Mouse (Mus musculus): ENCODE results near the gene Rere. TPM values are rescaled to one million over a fixed set of nuclear protein-coding genes. Genes with fewer than 3 reads are reported as not detected.
"Not testable (repeated sequence)": the region's sequence is repeated elsewhere in the genome, so short reads cannot be mapped to it uniquely, and the experiment has no call there.

Gene Rere
- total RNA-seq, 2 experiments from 2014 or later = 13.8 to 49.5 TPM

DNA sequence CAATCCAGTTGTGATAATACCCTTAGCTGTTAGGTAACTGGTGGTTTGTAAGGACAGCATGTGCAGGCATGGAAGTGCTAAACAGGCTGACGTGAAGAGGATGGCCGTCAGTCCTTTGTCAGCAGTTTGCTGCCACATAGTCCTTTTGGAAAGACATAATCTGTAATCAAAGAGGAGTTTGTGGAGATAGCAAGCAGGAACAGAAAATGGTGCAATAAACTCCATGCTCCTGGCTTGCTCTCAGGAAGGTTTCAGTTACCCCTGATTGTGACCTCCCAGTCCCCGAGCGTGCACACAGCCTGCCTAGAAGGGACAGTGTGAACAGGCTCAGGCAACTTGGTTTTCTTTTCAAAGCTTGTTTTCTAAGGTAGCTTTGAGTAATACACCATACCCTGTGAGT, 175.9 kb downstream of the Rere start:
- no peak for ATAC-seq (replicated peaks; ENCODE audit: poor library complexity)

- no peak for ATAC-seq (replicated peaks; ENCODE audit: poor library complexity)
These were observed 176.3 kb downstream of the Rere start for GRCm38 (mm10) chr4:150457771-150458170.

DNA sequence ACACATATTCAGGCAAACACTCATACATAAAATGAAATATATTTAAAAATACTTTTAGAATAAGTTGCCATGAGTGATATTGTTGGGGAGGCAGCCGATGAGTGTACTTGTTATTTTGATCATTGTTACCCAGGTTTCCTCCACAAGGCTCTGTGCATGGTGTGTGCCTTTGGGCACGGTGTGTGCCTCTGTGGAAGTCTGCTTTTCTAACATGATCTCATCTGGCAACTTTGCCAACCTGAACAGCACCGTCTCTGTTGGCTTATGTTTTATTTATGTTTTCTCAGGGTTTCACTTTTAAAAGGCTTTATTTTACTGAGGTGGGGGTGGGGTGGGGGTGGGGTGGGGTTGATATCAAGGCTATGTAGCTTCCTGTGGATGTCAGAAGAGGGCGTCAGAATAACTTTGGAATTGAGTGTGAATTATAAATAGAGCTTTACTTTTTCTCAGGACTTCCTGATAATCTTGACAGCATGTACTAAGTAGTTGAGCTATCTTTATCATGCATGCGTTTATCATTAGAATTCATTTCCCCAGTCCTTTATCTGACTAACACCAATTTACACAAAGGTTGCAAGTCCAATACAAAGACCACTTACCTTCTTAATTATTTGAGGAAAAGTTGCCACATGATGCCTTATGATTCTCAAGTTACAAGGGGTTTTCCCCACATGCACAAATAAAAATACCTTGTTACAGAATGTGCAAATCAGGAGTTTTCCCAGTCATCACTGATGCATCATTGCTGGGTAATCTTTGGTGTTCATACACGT, 177.8 kb downstream of the Rere start:
- ATAC-seq (replicated peaks; ENCODE audit: poor library complexity) = peak; percentile 16; the same call in 1 of the 2 replicates

DNA sequence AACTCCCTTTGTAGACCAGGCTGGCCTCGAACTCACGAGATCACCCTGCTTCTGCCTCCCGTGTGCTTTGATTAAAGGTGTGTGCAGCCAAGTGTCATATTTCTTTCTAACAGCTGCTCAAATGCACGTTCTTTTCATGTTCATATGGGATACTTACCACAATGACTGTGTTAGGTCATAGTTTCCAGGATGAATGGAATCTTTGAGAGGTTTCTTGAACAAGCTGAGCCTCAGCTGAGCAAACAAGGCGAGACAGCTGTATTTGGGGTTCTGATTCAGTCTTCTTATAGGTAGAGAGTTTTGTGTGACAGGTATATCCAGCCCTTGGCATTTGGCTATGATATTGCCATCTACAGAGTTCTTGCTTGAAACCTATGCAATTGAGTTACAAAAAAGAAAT, 179.0 kb downstream of the Rere start:
- no peak for ATAC-seq (replicated peaks; ENCODE audit: poor library complexity)

DNA sequence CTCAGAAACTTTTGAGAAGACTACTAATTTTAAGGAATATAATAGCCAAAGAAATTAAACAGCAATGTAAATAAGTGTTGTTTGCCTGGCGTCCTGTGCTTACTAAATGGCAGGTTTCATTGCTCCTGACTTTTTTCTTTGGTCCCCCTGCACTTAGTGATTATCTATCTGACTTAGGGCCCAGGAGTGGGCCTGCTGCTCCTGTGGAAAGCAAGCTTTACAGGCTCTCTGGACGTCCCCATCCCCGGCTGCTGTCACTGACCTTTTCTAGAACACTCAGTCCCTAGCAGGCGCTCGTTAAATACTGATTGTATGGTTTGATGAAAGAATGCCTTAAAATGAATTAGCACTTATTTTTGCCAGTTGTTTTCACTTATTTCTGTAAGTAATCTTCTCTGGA, 179.6 kb downstream of the Rere start:
- no peak for ATAC-seq (replicated peaks; ENCODE audit: poor library complexity)

DNA sequence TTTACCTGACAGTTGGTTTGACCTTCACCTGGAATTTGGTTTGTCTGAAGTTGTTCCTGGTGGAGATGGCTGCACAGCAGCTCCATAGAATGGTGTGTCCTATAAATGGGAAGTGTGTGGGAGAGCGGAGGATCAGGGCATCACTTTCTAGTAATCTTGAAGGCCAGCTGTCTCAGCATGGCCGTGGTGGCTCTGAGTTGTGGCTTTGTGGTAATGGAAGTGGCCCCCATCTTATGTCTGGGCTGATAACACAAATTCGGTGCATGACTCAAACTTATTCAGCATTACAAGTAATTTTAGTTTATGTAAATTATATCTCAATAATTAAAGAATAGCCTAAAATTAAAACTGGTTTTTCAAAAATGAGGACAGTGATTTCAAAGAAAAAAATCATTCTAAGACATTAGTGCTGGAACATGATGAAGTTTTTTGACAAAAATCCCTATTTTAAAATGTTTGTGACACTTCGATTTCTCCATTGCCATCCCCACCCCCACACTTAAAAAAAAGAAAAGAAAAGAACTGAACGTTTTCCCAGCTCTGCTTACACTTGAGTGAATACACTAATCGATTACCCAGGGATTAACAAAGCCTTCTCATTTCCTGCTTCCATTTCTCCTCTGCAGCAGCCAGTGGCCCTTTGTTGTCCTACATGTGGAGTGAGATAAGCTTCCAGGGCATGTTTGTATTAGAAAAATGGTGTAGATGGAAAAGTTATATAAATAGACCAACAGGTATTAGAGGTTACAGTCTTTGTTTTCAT, 180.2 kb downstream of the Rere start:
- ATAC-seq (replicated peaks; ENCODE audit: poor library complexity) = peak; percentile 84

DNA sequence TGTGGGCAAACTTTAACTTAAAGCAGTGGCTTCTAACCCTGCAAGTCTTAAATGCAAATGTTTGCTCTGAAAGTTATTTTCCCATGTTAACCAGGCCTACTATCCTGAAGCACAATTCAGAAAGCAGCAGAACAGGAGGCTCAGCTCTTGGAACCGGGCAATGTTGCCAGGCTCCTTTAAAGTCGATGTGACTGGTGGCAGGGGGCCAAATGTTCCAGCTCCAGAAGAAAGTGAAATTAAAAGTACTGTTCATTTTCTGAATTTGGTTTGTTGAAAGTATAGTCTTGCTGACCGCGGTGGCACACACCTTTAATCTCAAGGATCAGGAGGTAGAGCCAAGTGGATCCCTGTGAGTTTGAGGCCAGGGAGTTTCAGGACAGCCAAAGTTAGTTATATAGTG, 180.9 kb downstream of the Rere start:
- ATAC-seq (replicated peaks; ENCODE audit: poor library complexity) = no peak

DNA sequence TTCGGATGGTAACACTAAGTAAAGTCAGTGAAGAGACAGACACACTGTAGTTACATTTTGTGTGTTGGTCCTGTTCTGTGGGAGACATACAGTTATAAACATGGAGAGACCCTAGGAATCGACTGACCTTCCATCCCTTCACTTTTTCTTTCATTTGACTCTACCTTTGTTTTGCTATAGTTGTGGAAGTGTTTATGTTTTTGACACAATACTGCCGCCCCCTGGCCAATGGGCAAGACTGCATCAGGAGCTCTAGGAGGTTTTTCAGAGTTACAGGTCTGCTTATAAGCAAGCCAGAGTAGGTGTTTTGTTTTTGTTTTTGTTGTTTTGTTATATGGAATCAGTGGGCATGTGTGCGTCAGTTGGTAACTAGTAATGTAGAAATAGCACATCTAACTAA, 184.3 kb downstream of the Rere start:
- peak; percentile 76 for ATAC-seq (replicated peaks; ENCODE audit: poor library complexity)

DNA sequence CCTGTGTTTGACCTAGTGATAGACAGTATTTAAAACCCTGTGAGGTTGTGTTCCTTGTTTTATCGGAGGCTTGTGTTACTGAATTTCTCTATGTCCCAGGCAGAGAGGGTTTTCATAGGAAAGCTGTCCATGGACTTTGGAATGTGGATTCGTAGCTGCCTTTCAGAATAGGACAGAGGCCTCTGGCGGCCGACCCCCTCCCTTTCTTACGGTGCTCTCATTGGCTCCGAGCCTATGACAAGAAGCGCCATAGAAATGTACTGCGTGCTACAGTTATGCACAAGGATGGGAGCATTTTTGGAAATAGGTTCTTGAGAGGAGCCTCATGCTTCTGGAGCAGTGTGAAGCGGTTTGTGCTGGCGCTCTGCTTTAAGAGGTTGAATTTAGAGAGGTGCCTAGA, 187.8 kb downstream of the Rere start:
- ATAC-seq (replicated peaks; ENCODE audit: poor library complexity) = no peak

DNA sequence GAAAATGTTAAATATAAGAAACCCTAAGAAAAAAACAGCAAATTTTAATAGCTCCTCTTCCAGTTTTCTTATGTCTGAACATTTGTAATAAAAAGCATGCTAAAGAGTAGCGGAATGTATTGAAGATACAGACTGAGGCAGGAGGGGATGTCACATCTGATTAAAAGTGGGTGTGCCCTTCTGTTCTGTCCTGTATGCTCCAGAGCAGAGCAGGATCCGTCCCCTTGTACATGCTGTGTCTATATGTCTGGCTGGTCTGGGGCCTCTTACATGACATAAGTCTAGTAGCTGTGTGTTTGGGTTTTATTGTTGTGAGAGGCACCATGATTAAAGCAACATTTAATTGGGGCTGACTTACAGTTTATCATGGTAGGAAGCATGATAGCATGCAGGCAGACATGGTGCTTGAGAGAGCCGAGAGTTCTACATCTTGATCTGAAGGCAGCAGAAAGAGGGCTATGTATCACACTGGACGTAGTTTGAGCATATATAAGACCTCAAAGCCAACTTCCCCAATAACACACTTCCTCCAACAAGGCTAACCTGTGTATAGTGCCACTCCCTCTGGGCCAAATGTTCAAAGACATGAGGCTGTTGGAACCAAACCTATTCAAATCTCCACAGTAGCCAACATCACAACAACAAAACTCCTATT, 189.4 kb downstream of the Rere start:
- no peak for ATAC-seq (replicated peaks; ENCODE audit: poor library complexity)

GRCm38 (mm10) chr4:150472751-150473436, 191.4 kb downstream of the Rere start:
- peak; percentile 81 for ATAC-seq (replicated peaks; ENCODE audit: poor library complexity)

GRCm38 (mm10) chr4:150473437-150474070, 192.1 kb downstream of the Rere start:
- ATAC-seq (replicated peaks; ENCODE audit: poor library complexity) = no peak

DNA sequence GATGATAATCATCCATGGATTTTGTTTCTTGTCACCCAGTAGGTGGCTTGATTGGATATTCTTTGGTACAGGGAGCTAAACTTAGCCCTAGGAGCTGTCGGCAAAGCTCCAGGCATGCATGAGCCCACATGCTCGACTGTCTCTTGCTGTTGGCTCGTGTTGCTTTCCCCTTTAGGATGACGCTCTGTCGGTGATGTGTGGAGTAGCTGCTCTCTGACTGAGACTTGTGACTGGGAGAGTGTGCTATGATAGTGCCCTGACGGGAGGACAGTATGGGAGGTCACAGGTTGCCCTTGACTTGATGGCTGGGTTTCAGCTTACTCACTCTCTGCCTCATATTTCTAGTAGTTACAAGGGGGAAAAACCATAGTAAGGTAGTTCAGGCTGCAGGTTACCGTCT, 192.6 kb downstream of the Rere start:
- ATAC-seq (replicated peaks; ENCODE audit: poor library complexity) = no peak

DNA sequence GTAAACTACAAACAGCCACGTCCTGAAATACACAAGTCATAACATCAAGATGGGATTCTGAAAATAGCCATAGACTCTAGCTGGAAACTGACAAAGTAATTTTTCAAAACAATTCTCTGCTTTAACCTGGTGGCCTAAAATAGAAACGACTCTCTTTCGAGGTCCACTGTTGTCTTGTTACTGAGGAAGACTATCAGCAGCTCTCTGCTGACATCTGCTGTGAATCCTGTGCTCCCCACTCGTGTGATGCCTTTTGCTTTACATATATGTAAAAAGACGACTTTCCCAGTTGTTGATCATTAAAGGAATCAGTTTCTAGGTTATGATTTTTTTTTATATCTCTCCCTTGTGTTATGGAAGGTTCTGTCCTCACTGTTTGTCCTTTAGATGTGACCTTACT, 194.8 kb downstream of the Rere start:
- ATAC-seq (replicated peaks; ENCODE audit: poor library complexity) = no peak

- ATAC-seq (replicated peaks; ENCODE audit: poor library complexity) = peak; percentile 60
These were observed 196.6 kb downstream of the Rere start for GRCm38 (mm10) chr4:150478006-150478405.

GRCm38 (mm10) chr4:150483081-150483480, 201.6 kb downstream of the Rere start:
- ATAC-seq (replicated peaks; ENCODE audit: poor library complexity) = not testable (repeated sequence)

- ATAC-seq (replicated peaks; ENCODE audit: poor library complexity) = peak; percentile 70
These were observed 204.7 kb downstream of the Rere start for GRCm38 (mm10) chr4:150486097-150486496.

- no peak for ATAC-seq (replicated peaks; ENCODE audit: poor library complexity)
These were observed 205.7 kb downstream of the Rere start for GRCm38 (mm10) chr4:150487109-150487508.

DNA sequence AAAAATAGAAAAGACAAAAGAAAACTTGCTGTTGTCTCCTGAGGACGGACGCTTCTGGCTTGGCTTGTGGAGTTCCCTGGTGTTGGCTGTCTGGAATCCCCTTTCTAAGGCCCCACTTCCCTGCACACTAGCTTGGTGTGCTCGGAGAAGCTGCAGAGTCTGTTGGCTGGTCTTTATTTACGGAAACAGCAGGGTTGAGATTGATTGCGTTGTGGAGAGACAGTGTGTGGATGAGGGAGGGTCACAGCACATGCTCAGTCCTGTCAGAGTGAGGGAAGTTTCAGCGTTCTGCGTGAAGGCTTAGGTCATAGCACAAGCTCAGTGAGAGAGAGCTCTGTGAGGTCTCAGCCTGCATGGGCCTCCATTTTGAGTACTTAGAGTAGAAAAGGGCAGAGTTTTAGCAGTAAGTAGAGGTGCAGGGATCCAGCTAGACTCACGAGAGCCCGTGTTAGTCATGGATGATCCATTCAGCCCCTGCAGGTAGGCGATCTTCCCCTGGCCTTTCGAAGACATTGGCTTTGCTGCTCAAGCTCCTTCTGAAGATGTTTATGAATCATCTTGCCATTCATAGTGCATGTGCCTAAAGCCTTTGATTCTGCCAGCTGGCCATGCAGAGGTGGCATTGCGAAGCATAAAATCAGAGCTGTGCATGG, 206.8 kb downstream of the Rere start:
- peak; percentile 82 for ATAC-seq (replicated peaks; ENCODE audit: poor library complexity)

GRCm38 (mm10) chr4:150488767-150489166, 207.3 kb downstream of the Rere start:
- no peak for ATAC-seq (replicated peaks; ENCODE audit: poor library complexity)

Measured in megakaryocyte progenitor cell, adult 5-6 weeks (primary cell).